Mouse (Mus musculus): ENCODE data around the gene Lyzl4. TPM values are rescaled to one million over a fixed set of nuclear protein-coding genes. Genes with fewer than 3 reads are reported as not detected.

Lyzl4 gene
- total and polyA plus RNA-seq, 3 experiments = not detected

DNA sequence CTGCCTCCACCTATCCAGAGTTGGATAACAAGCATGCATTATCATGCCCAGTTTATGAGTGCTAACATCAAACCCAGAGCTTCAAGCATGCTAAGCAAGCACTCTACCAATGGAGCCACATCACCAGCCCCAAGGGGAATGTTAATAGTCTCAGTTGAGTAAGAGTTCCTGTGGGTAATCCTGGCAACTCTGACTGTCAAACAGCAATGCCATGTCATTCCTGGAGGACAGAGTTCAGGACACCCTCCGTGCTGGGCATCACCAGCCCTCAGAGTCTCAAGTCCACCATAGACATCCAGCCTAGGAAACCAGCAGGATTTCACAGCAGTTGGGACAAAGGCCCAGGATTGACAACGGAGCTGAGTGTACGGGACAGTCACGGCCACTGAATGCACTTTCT is 18.7 kb downstream of the Lyzl4 start:
- TF ChIP-seq CTCF (IDR thresholded peaks at IDR 0.05; ENCODE audit: low read depth, low read length) = no peak
- TF ChIP-seq POLR2AphosphoS5 (IDR thresholded peaks at IDR 0.05; ENCODE audit: insufficient replicate concordance, low read depth, low read length) = no peak
- no peak overlapping the region for H3K4me3 ChIP-seq (ENCODE audit: low read depth, low read length)
- ATAC-seq (ENCODE audit: extremely low read depth, insufficient number of reproducible peaks, low FRiP score, poor library complexity, severe bottlenecking) (no peak), DNase-seq (ENCODE audit: low spot score) (no peak)
- peaks cover 2% of the 10 kb centered on the region; the same call in 1 of the 2 replicates for H3K27me3 ChIP-seq (ENCODE audit: insufficient read depth, low read length)
- no peaks in the 10 kb centered on the region for H3K9me3 ChIP-seq (replicated peaks)
- no peaks in the 10 kb centered on the region for H3K36me3 ChIP-seq (replicated peaks)
- H3K4me1 ChIP-seq (ENCODE audit: insufficient read depth, low read depth, low read length) = no peaks in the 10 kb centered on the region

DNA sequence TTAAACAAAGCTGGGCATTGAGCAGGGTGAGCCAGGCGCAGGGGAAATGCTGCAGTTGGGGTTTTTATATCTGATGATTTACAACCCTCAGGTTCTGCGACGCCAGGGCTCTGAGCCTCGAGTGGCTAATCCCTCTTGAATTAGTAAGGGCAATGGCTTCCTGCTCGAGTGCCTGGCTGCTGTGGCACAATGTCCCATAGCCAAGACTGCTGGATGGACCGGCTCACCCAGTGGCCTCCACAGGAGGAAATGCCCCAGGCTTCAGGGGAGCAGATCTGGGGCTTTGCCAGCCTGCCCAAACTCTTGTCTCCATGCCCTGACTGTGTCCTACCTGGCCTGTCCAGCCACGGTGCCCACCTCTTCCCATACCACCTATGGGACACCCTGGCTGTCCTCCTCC is 22.5 kb downstream of the Lyzl4 start:
- ATAC-seq (ENCODE audit: extremely low read depth, insufficient number of reproducible peaks, low FRiP score, poor library complexity, severe bottlenecking) = no peak
- Histone ChIP-seq H3K36me3 (replicated peaks) (no peaks in the 10 kb centered on the region), H3K9me3 (replicated peaks) (no peaks in the 10 kb centered on the region), H3K4me3 (ENCODE audit: low read depth, low read length) (no peak overlapping the region), H3K27me3 (ENCODE audit: insufficient read depth, low read length) (peaks cover 5% of the 10 kb centered on the region; the same call in 1 of the 2 replicates), H3K4me1 (ENCODE audit: insufficient read depth, low read depth, low read length) (peaks cover 4% of the 10 kb centered on the region; the same call in 1 of the 2 replicates)
- TF ChIP-seq TAL1 (conservative IDR thresholded peaks at IDR 0.05; ENCODE audit: low read depth, low read length) = no peak
- DNase-seq (ENCODE audit: low spot score) = no peak

DNA sequence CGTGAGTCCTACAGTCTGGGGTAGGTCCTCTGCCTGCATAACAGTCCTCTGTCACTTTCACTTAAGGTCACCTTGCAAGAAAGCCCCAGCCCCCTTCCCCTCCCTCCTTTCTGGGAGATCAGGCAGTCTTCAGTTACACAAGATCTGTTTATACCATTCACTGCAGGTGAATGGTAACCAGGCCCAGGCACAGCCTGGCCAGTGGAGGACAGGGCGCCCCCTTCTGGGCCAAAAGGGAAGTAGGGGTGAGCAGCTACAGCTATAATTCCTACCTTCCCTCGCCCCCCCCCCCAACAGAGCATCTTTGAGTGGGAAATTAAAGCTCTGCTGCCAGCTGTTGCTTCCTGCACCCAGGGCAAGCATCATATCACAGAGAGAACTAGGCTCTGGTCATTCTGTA is 25.4 kb downstream of the Lyzl4 start:
- peaks cover 5% of the 10 kb centered on the region; the same call in 1 of the 2 replicates for H3K27me3 ChIP-seq (ENCODE audit: insufficient read depth, low read length)
- no peak overlapping the region for H3K4me3 ChIP-seq (ENCODE audit: low read depth, low read length)
- no peaks in the 10 kb centered on the region for H3K36me3 ChIP-seq (replicated peaks)
- peaks cover 4% of the 10 kb centered on the region; the same call in 1 of the 2 replicates for H3K4me1 ChIP-seq (ENCODE audit: insufficient read depth, low read depth, low read length)
- no peaks in the 10 kb centered on the region for H3K9me3 ChIP-seq (replicated peaks)
- DNase-seq (ENCODE audit: low spot score) = no peak
- no peak for TF ChIP-seq GATA1 (IDR thresholded peaks at IDR 0.05; ENCODE audit: borderline replicate concordance, low read length)
- TF ChIP-seq GATA2 (IDR thresholded peaks at IDR 0.05; ENCODE audit: borderline replicate concordance, low read depth, low read length) = no peak
- TF ChIP-seq TAL1 (conservative IDR thresholded peaks at IDR 0.05; ENCODE audit: low read depth, low read length) = no peak
- TF ChIP-seq CTCF (IDR thresholded peaks at IDR 0.05; ENCODE audit: low read depth, low read length) = no peak
- no peak for TF ChIP-seq POLR2AphosphoS5 (IDR thresholded peaks at IDR 0.05; ENCODE audit: insufficient replicate concordance, low read depth, low read length)
- no peak for ATAC-seq (ENCODE audit: extremely low read depth, insufficient number of reproducible peaks, low FRiP score, poor library complexity, severe bottlenecking)

DNA sequence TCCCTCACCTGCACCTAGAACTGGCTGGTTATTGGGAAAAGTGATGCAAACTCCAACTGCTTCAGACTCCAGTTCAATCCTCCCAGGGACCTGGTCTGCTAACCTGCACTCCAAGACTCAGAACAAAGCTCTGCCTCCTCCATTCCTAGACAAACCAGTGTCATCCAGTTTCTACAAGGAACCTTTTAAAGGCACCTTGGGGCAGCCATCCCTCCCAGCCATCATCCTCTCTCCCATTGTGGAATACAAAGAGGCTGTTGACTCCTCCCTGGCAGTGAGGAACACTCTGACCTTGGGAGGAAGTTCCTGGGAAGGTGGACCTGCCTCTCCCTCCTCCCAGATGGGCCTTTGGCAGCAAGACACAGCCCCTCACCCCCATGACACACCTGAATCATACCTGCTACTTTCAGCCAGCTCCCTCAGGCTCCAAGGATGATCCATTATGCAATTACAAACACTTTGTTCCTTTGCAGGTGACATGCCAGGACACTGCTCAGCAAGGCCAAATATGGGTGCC is 27.6 kb downstream of the Lyzl4 start:
- ATAC-seq (ENCODE audit: extremely low read depth, insufficient number of reproducible peaks, low FRiP score, poor library complexity, severe bottlenecking) = no peak
- DNase-seq (ENCODE audit: low spot score) = no peak
- no peak overlapping the region for H3K4me3 ChIP-seq (ENCODE audit: low read depth, low read length)
- peaks cover 4% of the 10 kb centered on the region; the same call in 1 of the 2 replicates for H3K4me1 ChIP-seq (ENCODE audit: insufficient read depth, low read depth, low read length)
- no peak for TF ChIP-seq TAL1 (conservative IDR thresholded peaks at IDR 0.05; ENCODE audit: low read depth, low read length)
- TF ChIP-seq GATA1 (IDR thresholded peaks at IDR 0.05; ENCODE audit: borderline replicate concordance, low read length) = no peak
- no peak for TF ChIP-seq CTCF (IDR thresholded peaks at IDR 0.05; ENCODE audit: low read depth, low read length)
- TF ChIP-seq POLR2AphosphoS5 (IDR thresholded peaks at IDR 0.05; ENCODE audit: insufficient replicate concordance, low read depth, low read length) = no peak
- no peak for TF ChIP-seq GATA2 (IDR thresholded peaks at IDR 0.05; ENCODE audit: borderline replicate concordance, low read depth, low read length)
- H3K9me3 ChIP-seq (replicated peaks) = no peaks in the 10 kb centered on the region
- H3K36me3 ChIP-seq (replicated peaks) = no peaks in the 10 kb centered on the region
- peaks cover 2% of the 10 kb centered on the region; the same call in 1 of the 2 replicates for H3K27me3 ChIP-seq (ENCODE audit: insufficient read depth, low read length)

DNA sequence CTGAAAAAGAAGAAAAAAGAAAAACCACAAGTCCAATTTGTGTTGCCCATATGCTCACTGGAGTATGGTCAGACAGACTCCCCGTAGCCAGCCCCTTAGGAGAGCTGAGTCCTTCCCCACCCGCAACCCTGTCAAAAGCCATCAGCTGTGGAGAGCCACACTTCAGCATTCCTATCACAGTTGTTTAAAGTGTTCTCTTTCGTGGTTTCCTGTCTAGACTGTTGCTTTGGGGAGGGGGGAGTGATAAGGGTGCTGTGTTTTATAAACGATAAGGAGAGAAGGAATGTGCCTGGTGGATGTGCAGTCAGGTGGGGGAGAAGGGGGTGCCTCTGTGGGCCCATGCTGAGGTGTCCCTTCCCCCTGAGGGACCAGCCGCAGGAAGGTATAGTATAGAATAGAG is 28.7 kb downstream of the Lyzl4 start:
- Histone ChIP-seq H3K27me3 (ENCODE audit: insufficient read depth, low read length) (peaks cover 2% of the 10 kb centered on the region; the same call in 1 of the 2 replicates), H3K4me1 (ENCODE audit: insufficient read depth, low read depth, low read length) (peaks cover 4% of the 10 kb centered on the region; the same call in 1 of the 2 replicates), H3K36me3 (replicated peaks) (no peaks in the 10 kb centered on the region), H3K4me3 (ENCODE audit: low read depth, low read length) (no peak overlapping the region), H3K9me3 (replicated peaks) (no peaks in the 10 kb centered on the region)
- DNase-seq (ENCODE audit: low spot score) (no peak), ATAC-seq (ENCODE audit: extremely low read depth, insufficient number of reproducible peaks, low FRiP score, poor library complexity, severe bottlenecking) (no peak)
- no peak for TF ChIP-seq GATA1 (IDR thresholded peaks at IDR 0.05; ENCODE audit: borderline replicate concordance, low read length)

DNA sequence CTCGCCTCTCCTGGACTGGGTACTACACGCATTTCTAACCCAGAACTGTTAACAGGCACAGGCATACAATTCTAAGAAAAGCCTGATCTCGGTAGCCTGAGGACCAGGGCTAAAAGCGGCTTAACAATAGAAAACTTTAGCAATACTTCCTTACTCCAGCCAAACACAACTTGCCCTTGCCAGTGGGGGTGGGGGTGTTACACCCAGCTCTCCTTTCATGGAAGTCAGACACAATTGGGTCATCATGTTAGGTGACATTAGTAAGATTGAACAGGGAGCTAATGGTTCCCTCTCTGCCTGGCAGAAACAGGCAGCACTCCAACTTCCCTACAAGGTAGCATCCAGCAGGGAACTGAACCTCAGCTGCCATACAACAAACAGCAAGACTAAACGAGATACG is 32.5 kb downstream of the Lyzl4 start:
- H3K36me3 ChIP-seq (replicated peaks) = no peaks in the 10 kb centered on the region
- H3K4me3 ChIP-seq (ENCODE audit: low read depth, low read length) = no peak overlapping the region
- no peaks in the 10 kb centered on the region for H3K9me3 ChIP-seq (replicated peaks)
- DNase-seq (ENCODE audit: low spot score) (no peak), ATAC-seq (ENCODE audit: extremely low read depth, insufficient number of reproducible peaks, low FRiP score, poor library complexity, severe bottlenecking) (no peak)
- no peaks in the 10 kb centered on the region for H3K4me1 ChIP-seq (ENCODE audit: insufficient read depth, low read depth, low read length)
- 0 out of 2 replicates have a peak, but pooled peaks cover 4% of the 10 kb centered on the region for H3K27me3 ChIP-seq (ENCODE audit: insufficient read depth, low read length)
- TF ChIP-seq GATA2 (IDR thresholded peaks at IDR 0.05; ENCODE audit: borderline replicate concordance, low read depth, low read length) (no peak), TAL1 (conservative IDR thresholded peaks at IDR 0.05; ENCODE audit: low read depth, low read length) (no peak), CTCF (IDR thresholded peaks at IDR 0.05; ENCODE audit: low read depth, low read length) (no peak), POLR2AphosphoS5 (IDR thresholded peaks at IDR 0.05; ENCODE audit: insufficient replicate concordance, low read depth, low read length) (no peak), GATA1 (IDR thresholded peaks at IDR 0.05; ENCODE audit: borderline replicate concordance, low read length) (no peak)

DNA sequence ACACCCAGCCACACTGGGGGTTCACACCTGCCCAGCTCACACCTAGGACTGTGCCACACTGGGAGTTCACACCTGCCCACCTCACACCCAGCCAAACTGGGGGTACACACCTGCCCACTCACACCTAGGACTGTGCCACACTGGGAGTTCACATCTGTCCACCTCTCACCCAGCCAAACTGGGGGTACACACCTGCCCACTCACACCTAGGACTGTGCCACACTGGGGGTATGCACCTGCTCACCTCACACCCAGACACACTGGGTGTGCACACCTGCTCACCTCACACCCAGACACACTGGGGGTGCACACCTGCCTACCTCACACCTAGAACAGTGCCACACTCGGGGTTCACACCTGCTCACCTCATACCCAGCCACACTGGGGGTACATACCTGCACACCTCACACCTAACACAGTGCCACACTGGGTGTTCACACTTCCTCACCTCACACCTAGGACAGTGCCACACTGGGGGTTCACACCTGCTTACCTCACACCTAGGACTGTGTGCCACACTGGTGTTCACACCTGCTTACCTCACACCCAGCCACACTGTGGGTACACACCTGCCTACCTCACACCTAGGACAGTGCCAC is 35.3 kb downstream of the Lyzl4 start:
- ATAC-seq (ENCODE audit: extremely low read depth, insufficient number of reproducible peaks, low FRiP score, poor library complexity, severe bottlenecking) (no peak), DNase-seq (ENCODE audit: low spot score) (no peak)
- peaks cover 7% of the 10 kb centered on the region; the same call in 1 of the 2 replicates for H3K27me3 ChIP-seq (ENCODE audit: insufficient read depth, low read length)
- TF ChIP-seq GATA1 (IDR thresholded peaks at IDR 0.05; ENCODE audit: borderline replicate concordance, low read length) = no peak
- TF ChIP-seq CTCF (IDR thresholded peaks at IDR 0.05; ENCODE audit: low read depth, low read length) = no peak
- no peak for TF ChIP-seq GATA2 (IDR thresholded peaks at IDR 0.05; ENCODE audit: borderline replicate concordance, low read depth, low read length)
- TF ChIP-seq POLR2AphosphoS5 (IDR thresholded peaks at IDR 0.05; ENCODE audit: insufficient replicate concordance, low read depth, low read length) = no peak
- TF ChIP-seq TAL1 (conservative IDR thresholded peaks at IDR 0.05; ENCODE audit: low read depth, low read length) = no peak
- H3K4me1 ChIP-seq (ENCODE audit: insufficient read depth, low read depth, low read length) = no peaks in the 10 kb centered on the region
- no peak overlapping the region for H3K4me3 ChIP-seq (ENCODE audit: low read depth, low read length)
- H3K9me3 ChIP-seq (replicated peaks) = no peaks in the 10 kb centered on the region
- H3K36me3 ChIP-seq (replicated peaks) = no peaks in the 10 kb centered on the region

Measured in G1E (cell line).